Mouse (Mus musculus): Measurements from ENCODE around the gene Elane.
"Not testable (repeated sequence)": the region's sequence is repeated elsewhere in the genome, so short reads cannot be mapped to it uniquely, and the experiment has no call there.

The Elane gene

DNA sequence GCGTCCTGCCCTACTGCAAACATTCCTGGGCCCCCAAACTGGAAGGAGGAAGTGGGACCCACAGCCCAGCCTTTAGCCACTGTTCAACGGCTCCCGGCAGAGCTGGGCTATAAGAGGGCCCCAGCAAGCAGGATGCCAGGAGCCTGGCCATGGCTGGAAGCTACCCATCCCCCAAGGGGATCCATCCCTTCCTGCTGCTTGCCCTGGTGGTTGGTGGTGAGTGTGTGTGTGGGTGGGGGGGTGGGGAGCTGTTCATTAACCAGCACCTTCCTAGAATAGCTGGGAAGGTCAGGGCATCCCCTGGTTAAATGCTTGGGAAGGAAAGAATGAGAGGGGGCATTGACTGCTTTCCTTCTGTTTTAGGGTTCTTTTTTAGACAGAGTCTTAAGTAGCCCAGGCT, 6.5 kb upstream of the Elane start:
- DNase-seq (ENCODE audit: extremely low read depth, insufficient read length, low spot score): no peak

DNA sequence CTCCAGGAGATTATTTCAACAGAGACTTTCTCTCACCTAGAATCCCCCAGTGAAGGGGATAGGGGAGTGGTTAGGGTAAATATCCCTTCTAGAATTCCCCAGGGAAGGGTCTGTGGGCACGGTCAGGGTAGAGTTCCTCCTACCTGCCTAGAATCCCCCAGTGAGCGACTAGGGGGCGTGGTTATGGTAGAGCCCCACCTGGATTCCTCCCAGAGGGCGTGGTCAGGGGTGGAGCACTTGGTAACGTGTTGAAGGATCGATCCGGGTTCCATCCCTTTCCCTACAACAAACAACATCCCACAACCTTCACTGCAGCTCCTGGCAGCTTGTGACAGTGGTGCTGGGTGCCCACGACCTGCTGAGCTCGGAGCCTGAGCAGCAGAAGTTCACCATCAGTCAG, 5.3 kb upstream of the Elane start:
- DNase-seq (ENCODE audit: extremely low read depth, insufficient read length, low spot score): no peak

DNA sequence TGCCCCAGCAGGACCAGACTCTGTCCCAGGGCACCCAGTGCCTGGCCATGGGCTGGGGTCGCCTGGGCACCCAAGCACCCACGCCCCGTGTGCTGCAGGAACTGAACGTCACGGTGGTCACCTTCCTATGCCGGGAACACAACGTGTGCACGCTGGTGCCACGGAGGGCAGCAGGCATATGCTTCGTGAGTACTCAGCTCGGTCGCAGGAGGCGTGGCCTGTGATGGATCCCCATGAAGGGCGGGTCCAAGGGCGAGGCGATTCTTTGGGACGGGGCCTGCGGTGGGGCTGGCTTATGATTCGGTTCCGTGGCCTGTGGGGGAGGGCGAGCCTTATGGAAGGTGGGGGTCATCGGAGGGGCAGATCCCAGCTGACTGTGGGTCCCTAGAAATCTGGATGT, 4.1 kb upstream of the Elane start:
- DNase-seq (ENCODE audit: extremely low read depth, insufficient read length, low spot score): no peak

DNA sequence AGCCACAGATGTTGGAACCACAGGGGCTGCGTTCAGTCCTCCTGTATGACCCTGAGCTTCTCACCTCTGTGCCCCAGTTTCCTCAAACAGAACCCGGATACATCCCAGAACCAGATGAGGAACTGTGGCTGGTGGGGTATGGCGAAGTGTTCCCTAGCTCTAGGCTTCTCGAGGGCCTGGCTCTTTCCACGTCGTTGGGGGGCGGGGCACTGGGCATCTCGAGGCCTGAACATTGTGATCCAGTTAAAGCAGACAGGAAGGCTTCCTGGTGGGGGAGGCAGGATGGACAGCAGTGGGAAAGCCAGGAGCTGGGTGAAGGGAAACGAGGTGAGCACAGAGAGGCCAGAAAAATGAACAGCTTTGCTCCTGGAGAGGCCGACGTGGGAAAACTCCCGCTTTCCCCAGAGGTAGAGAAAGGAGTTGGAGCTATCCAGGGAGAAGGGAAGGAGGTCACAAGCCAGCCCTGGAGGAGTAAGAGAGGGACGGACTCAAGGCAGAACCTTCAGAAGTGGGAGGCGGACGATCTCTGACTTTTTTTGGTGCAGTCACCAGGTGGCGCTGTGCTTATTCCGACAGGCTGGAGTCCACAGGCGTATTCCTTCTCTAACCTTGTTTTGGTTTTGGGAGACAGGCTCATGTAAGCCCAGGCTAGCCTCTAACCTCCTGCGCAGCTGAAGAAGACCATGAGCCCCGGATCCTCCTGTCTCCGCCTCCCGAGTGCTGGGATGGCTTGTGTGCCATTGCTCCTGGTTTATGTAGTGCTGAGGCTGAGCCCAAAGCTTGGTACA, 2.6 kb upstream of the Elane start:
- DNase-seq (ENCODE audit: extremely low read depth, insufficient read length, low spot score): peak; percentile 67

DNA sequence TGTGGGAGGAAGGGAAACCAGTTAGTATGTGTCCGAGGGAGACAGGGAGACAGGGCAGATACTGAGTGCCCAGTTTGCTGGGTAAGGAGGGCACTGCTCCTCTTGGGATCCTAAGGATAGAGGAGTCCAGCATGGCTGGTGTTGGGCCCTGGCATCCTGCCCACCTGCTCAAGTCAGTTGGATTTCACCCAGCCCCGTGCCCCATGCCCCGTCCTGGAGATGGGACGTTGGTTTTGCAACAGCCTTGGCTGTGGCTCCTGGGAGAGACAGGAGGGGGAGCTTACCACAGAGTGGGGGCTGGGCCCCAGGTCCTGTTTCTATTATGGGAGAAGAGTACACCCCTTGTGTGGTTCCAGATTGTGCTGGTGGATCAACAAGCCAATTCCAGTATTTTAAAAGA, 1.6 kb upstream of the Elane start:
- peak; percentile 58 for DNase-seq (ENCODE audit: extremely low read depth, insufficient read length, low spot score)

DNA sequence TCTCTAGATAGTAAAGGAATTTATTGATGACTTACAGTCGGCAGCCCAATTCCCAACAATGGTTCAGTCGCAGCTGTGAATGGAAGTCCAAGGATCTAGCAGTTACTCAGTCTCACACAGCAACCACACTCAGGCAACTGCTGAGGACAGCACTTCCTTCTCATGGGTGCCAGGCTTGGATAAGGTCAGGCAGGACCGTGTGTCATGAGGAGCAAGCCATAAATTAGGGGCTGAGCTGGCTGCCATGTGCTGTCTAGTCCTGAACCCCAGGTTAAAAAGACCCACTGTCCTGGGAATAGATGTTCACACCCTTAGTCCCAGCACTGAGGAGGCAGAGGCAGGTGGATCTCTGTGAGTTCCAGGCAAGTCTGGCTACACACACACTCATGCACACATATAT, 1.1 kb upstream of the Elane start:
- not testable (repeated sequence) for DNase-seq (ENCODE audit: extremely low read depth, insufficient read length, low spot score)

DNA sequence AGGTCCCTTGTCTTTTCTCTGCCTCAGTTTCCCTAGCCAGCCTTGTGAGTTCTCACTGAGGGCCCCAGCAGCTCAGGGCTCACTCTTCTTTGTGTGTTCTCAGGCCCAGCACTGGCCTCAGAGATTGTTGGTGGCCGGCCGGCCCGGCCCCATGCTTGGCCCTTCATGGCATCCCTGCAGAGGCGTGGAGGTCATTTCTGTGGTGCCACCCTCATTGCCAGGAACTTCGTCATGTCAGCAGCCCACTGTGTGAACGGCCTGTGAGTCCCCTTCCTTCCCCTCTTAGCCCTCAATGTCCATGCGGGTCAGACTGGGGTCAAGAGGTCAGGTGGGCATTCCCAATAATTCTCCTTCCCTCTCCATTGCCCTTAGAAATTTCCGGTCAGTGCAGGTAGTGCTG, 564 bp downstream of the Elane start:
- DNase-seq (ENCODE audit: extremely low read depth, insufficient read length, low spot score): no peak

DNA sequence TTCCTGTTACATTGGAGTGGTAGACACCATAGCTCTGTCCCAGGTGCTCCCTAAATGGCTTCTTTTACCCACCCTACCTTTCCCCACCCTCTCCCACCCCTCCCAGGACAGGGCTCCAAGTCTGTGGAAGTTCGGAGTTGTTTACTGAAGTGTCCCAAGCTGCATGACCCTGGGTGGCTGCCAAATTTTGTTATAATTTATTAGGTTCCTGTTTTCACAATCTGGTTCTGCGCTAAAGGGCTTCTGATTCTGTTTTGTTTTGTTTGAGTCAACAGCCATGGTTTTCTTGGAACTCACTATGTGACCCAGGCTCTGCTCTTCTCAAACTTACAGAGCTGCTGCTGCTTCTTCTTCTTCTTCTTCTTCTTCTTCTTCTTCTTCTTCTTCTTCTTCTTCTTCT, 3.3 kb downstream of the Elane start:
- no peak for DNase-seq (ENCODE audit: extremely low read depth, insufficient read length, low spot score)

DNA sequence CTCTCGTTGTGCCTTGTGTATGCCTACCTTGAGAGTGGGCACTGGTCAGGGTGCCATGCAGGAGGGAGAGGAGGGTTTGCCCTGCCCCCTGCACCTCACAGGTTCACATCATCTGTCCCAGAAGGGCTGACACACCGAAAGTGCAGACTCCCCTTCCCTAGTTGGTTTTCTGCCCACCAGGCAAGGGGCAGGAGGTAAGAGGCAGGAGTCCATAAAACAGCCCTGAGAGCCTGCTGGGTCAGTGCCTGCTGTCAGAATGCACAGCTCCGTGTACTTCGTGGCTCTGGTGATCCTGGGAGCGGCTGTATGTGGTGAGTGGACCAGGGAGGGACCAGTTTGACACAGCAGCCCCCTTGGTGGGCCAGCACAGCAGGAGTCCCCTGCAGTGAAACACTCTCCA, 4.6 kb downstream of the Elane start, which contains the start of gene Cfd:
Cfd (plus strand) TSS at position 184 of the 400 bp plus-strand sequence.
- DNase-seq (ENCODE audit: extremely low read depth, insufficient read length, low spot score): no peak

DNA sequence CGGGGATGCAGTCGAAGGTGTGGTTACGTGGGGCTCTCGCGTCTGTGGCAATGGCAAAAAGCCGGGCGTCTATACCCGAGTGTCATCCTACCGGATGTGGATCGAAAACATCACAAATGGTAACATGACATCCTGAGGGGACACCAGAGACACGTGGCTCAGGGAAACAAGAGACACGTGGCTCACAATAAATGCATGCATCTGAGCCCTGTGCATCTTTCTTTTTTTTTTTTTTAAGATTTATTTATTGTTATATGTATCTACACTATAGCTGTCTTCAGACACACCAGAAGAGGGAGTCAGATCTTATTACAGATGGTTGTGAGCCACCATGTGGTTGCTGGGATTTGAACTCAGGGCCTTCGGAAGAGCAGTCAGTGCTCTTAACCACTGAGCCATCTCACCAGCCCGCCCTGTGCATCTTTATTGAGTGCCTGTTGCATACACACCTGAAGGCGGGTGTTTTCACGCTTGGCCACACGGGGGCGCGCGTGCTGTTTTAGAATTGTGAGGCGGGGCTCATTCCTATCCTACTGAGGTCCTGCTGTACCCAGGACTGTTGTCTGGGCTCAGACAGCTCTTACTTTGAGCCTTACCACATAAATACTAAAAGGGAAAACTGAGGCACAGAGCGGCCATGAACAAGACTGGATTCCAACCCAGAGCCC, 6.5 kb downstream of the Elane start:
- DNase-seq (ENCODE audit: extremely low read depth, insufficient read length, low spot score): peak; percentile 62

DNA sequence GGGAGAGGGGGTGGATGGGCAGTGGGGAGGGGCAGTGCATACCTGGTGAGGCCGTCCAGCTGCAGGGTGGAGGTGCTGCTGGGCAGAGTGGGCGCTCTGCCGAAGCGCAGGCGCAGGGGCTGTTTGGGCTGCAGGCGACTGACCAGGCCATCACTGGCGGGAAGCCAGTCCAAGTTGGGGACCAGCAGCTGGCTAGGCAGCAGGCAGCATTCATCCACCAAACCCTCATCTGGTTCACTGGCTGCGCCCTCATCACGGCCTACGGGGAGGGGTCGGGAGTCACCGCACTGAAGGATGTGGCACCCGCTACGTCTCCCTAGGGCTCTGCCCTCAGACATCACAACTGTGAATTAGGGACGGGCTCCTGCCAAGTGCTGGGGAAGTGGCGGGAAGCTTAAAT, 10.3 kb downstream of the Elane start:
- DNase-seq (ENCODE audit: extremely low read depth, insufficient read length, low spot score): no peak

DNA sequence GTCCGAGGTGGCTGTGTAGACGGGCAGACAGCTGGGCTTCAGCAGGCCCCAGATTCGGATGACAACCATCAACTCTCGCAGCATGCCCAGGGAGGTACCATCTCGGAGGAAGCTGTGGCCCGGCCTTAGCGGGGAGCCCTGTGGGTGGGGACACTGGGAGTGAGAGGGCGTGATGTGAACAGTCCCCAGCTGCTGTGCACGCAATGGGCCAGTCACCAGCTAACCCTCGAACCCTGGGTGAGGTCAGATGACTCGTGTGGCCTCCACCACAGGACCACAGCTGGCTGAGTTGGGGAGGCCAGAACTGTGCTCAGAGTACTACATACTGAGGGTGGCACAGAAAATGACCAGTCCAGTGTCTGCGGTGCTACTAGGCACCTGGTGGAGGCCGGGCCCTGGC, 10.8 kb downstream of the Elane start:
- no peak for DNase-seq (ENCODE audit: extremely low read depth, insufficient read length, low spot score)

DNA sequence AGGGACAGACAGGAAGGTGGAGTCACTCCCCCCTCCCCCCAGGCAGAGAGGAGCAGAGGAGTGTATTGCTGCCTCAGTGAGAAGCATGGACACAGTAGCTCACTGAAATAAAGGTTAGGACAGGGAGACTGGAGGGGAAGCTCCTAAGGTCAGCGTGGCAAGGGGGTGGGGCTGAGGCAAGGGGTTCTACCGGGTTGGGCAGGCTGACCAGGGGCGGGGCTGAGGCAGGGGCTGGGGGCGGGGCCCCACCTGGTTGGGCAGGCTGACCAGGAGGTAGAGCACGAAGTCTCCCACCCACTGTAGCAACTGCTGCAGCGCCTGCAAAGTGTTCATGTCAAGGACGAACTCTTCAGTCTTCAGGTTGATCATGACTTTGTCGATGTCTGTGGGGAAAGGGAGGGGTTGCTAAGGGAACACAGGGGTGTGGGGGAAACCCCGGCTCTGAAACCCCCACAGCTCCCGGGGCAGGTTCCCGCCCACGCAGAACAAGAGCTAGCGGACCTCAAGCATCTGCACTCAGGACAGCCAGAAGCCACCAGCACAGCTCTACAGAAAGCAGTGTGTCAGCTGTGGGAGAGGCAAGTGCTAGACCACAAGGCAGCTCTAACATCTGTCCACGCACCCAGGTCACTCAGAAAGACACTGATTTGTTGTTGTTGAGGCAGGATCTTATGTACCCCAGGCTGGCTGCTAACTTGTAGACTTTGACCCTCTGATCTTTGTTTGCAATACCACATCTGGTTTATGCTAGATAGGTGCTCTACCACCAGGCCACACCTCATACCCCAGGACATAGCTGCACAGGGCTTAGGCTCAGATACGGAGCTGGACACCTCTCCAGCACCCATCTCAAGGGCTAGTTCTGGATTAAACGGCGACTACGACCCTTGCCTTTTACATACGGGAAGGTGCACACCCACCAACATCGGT, 11.5 kb downstream of the Elane start:
- DNase-seq (ENCODE audit: extremely low read depth, insufficient read length, low spot score): no peak

DNA sequence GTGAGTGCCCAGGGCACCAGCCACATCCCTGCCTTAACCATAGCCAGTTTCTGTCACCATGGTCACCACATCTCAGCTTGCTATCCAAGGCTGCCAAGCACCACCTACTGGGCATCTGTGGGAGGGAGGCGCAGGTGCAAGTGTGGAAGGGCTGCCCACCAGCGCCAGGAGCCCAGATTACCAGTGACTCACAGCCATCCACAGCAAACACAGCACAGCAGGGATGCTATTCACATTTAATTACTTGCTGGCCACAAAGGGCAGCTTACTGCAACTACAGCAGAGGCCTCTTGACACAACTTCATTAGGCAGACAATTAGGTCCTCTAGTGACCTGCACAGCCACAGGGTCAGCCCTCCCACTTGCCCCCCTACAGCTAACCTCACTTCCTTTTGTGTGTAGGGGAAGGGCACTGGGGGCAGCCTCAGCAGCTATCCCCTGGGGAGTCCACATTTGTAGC, 14.9 kb downstream of the Elane start:
- DNase-seq (ENCODE audit: extremely low read depth, insufficient read length, low spot score): no peak

DNA sequence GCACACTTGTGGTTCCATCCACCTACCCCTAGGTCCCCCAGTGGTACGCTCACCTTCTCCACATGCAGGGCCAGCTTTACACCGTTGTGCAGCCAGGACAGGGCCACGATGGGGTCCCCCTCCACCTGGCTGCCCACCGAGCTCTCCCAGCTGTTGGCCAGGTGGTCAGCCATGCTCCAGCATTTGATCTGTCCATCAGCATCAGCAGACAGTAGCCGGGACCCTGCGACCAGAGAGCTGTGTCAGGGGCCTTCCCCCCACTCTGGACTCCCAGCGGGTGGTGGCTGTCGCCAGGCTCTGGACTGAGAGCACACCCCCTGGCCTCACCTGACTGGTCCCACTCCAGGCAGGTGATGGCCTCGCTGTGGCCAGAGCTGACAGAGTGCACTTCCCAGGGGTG, 20.7 kb downstream of the Elane start:
- DNase-seq (ENCODE audit: extremely low read depth, insufficient read length, low spot score): no peak

DNA sequence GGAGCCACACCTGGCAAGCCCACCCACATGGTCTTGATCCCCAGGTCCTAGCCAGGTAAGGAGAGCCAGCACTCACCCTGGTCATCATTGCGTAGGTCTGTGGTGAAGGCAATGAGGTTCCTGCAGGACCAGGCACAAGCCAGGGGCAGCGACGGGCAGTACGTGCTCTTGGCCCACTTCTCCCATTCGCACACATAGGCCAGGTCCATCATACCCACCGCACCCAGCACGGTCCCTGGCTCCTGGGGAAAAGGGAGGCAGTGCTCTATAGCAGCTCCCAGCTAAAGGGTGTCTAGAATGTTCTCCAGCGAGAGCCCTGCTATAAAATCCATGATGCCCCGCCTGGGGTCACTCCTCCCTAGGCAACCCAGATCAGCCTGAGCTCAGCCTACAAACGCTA, 21.4 kb downstream of the Elane start:
- no peak for DNase-seq (ENCODE audit: extremely low read depth, insufficient read length, low spot score)

DNA sequence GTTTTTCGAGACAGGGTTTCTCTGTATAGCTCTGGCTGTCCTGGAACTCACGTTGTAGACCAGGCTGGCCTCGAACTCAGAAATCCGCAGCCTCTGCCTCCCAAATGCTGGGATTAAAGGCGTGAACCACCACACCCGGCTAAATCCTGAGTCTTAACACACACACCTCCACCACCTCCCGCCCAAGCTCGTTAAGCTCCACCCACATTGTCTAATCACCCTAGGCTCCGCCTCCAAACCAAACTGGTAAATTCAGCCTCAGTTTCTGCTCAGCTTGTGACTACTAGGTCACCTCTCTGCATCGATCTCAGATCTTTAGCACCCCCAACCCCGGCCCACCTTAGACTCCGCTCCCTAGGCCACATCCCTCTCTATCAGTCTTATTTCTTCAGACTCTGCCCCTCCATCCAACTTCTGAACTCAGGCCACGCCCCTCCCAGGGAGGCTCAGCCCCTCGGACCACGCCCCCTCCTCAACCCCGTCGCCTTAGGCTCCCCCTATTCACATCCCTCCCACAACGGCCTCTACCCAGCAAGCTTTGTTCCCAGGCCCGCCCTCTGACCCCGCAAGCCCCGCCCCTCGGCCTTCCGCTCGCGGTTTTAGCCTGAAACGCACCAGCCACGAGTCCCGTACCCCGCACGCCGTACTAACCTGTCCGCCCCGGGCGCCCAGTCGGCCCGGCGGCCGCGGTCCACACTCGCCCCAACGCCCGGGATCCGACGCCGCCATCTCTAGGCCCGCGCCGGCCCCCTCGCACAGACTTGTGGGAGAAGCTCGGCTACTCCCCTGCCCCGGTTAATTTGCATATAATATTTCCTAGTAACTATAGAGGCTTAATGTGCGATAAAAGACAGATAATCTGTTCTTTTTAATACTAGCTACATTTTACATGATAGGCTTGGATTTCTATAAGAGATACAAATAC, 22.4 kb downstream of the Elane start, which contains the start of gene Med16:
Med16 (minus strand) TSS at position 757 of the 925 bp plus-strand sequence.
- peak; percentile 99 for DNase-seq (ENCODE audit: extremely low read depth, insufficient read length, low spot score)

DNA sequence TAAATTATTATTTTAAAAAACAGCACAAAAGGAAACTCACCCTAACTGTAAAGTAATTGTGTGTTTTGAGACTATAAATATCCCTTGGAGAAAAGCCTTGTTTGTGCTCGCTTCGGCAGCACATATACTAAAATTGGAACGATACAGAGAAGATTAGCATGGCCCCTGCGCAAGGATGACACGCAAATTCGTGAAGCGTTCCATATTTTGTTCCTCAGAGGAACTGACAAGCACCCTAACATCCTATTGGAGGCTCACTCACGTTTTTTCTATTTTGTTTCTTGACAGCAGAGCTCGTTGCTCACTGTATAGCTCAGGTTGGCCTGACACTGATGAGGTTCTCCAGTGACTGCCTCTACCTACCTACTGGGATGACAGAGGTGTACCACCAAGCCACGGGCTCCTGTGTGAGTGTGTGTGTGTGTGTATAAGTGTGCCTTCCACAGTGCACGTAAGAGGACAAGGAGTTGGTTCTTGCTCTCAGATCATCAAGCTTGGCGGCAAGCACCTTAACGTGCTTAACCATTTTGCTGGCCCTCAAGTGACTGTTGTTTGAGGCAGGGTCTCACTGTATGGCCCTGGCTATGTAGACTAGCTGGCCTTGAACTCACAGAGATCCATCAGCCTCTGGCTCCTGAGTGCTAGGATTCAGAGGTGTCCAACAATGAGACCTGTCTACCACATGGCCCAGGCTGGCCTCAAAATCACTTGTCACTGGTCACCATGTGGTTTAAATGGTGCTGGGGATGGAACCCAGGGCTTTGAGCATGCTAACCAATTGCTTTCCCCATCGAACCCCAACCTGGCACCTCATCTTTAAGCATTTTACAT, 23.3 kb downstream of the Elane start:
- peak; percentile 44 for DNase-seq (ENCODE audit: extremely low read depth, insufficient read length, low spot score)

DNA sequence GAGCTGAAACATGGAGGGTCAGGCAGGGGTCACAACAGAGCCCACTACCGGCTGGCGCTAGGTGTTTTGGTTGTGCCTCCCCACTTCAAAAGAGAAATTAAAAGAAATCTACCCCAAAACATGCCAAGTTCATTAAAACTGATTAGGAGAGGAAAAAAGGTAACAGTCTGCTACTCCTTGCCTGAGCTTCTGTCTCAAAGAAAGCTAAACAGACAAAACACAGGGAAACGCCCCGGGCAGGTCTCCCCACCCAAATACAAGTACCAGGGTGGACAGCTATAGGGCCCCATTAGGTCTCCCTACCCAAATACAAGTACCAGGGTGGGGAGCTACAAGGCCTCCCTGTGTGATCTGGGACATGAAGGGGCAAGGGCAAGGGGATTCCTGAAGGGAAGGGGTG, 24.5 kb downstream of the Elane start, which contains the start of gene Gm26602:
Gm26602 (plus strand) TSS at position 301 of the 400 bp plus-strand sequence.
- DNase-seq (ENCODE audit: extremely low read depth, insufficient read length, low spot score): no peak

Data from 3134 (cell line).